Mouse (Mus musculus) MEL (cell line): ENCODE measurements around the gene Taldo1. TPM values are rescaled to one million over a fixed set of nuclear protein-coding genes. Genes with fewer than 3 reads are reported as not detected.

Source experiments
- DNase-seq: peaks from one replicate; pipeline ENCODE4 v3.0.0; 2011; ENCODE audit warnings: low read depth, low spot score
- H3K27ac ChIP-seq: 2 replicates; pipeline ENCODE4 v1.5.1; 2012; ENCODE audit warnings: low read depth, mild to moderate bottlenecking, control low read depth, low read length, moderate library complexity; ENCODE audit not compliant: control insufficient read depth
- H3K27me3 ChIP-seq, 2 experiments: fragments of 150-350 bp in 1 of 2; sonication (generic) in 1 of 2; 2 replicates each; pipeline ENCODE4 v1.6.1; 2012; ENCODE audit warnings: low read length in 2 of 2, mild to moderate bottlenecking in 2 of 2, improper control_type of control experiment in 1 of 2, moderate library complexity in 1 of 2; ENCODE audit not compliant: insufficient read depth in 2 of 2, control insufficient read depth in 1 of 2
- H3K36me3 ChIP-seq, 2 experiments: 2 replicates each; pipeline ENCODE4 v1.6.1; 2012 to 2014; ENCODE audit warnings: low read length in 2 of 2, improper control_type of control experiment in 1 of 2, inconsistent platforms in 1 of 2, mild to moderate bottlenecking in 1 of 2; ENCODE audit not compliant: insufficient read depth in 2 of 2, control insufficient read depth in 1 of 2
- H3K4me1 ChIP-seq, 2 experiments: fragments of 150-350 bp in 1 of 2; sonication (generic) in 1 of 2; 2 replicates each; pipeline ENCODE4 v1.6.1; 2012; ENCODE audit warnings: low read length in 2 of 2, improper control_type of control experiment in 1 of 2, mild to moderate bottlenecking in 1 of 2; ENCODE audit not compliant: insufficient read depth in 2 of 2, control insufficient read depth in 1 of 2
- H3K4me3 ChIP-seq, 2 experiments: fragments of 150-350 bp in 1 of 2; sonication (generic) in 1 of 2; 2 replicates each; pipeline ENCODE4 v1.5.1; 2012; ENCODE audit warnings: low read depth in 2 of 2, low read length in 2 of 2, mild to moderate bottlenecking in 2 of 2, moderate library complexity in 2 of 2, control low read depth in 1 of 2, improper control_type of control experiment in 1 of 2; ENCODE audit not compliant: control insufficient read depth in 1 of 2, insufficient read depth in 1 of 2
- H3K79me2 ChIP-seq: 2 replicates; pipeline ENCODE4 v1.6.1; 2012; ENCODE audit warnings: mild to moderate bottlenecking, low read length, moderate library complexity; ENCODE audit not compliant: control insufficient read depth, poor library complexity, insufficient read depth
- H3K9ac ChIP-seq: 2 replicates; pipeline ENCODE4 v1.6.1; 2012; ENCODE audit warnings: low read depth, mild to moderate bottlenecking, control low read depth, low read length, moderate library complexity; ENCODE audit not compliant: control insufficient read depth, poor library complexity, severe bottlenecking
- H3K9me3 ChIP-seq: fragments of 150-350 bp; sonication (generic); replicated peaks from 2 replicates; pipeline ENCODE4 v1.6.1; 2012; ENCODE audit warnings: mild to moderate bottlenecking, low read length, improper control_type of control experiment, moderate library complexity; ENCODE audit not compliant: insufficient read depth
- BHLHE40 ChIP-seq: IDR thresholded peaks from 2 replicates; pipeline ENCODE4 v1.6.1; 2012; ENCODE audit warnings: low read depth, mild to moderate bottlenecking, inconsistent platforms, low read length, improper control_type of control experiment, borderline replicate concordance
- CHD1 ChIP-seq: IDR thresholded peaks from 2 replicates; pipeline ENCODE4 v1.6.1; 2012; ENCODE audit warnings: low read depth, mild to moderate bottlenecking, inconsistent platforms, low read length, improper control_type of control experiment
- ELF1 ChIP-seq: IDR thresholded peaks from 2 replicates; pipeline ENCODE4 v1.6.1; 2014; ENCODE audit warnings: low read depth, mild to moderate bottlenecking, inconsistent platforms, low read length, improper control_type of control experiment, moderate library complexity
- EP300 ChIP-seq, 2 experiments: IDR thresholded peaks; 2 replicates each; pipeline ENCODE4 v1.6.1; 2011; ENCODE audit warnings: improper control_type of control experiment in 2 of 2, low read length in 2 of 2, low read depth in 1 of 2, mild to moderate bottlenecking in 1 of 2
- ETS1 ChIP-seq: IDR thresholded peaks from 2 replicates; pipeline ENCODE4 v1.6.1; 2012; ENCODE audit warnings: low read depth, mild to moderate bottlenecking, inconsistent platforms, low read length, improper control_type of control experiment, moderate library complexity
- GATA1 ChIP-seq: IDR thresholded peaks from 2 replicates; pipeline ENCODE4 v1.6.1; 2011; ENCODE audit warnings: low read depth, low read length, improper control_type of control experiment
- JUND ChIP-seq: IDR thresholded peaks from 2 replicates; pipeline ENCODE4 v1.6.1; 2011; ENCODE audit warnings: low read depth, mild to moderate bottlenecking, improper control_type of control experiment, low read length
- MAFK ChIP-seq: IDR thresholded peaks from 2 replicates; pipeline ENCODE4 v1.6.1; 2011; ENCODE audit warnings: low read depth, mild to moderate bottlenecking, low read length, improper control_type of control experiment, borderline replicate concordance
- MAZ ChIP-seq: IDR thresholded peaks from 2 replicates; pipeline ENCODE4 v1.6.1; 2012; ENCODE audit warnings: low read depth, mild to moderate bottlenecking, inconsistent platforms, low read length, improper control_type of control experiment
- MXI1 ChIP-seq: IDR thresholded peaks from 2 replicates; pipeline ENCODE4 v1.6.1; 2011; ENCODE audit warnings: mild to moderate bottlenecking, low read depth, low read length, improper control_type of control experiment
- MYC ChIP-seq: IDR thresholded peaks from 2 replicates; pipeline ENCODE4 v1.6.1; 2011; ENCODE audit warnings: low read depth, mild to moderate bottlenecking, low read length, improper control_type of control experiment, moderate library complexity
- POLR2AphosphoS5 ChIP-seq: IDR thresholded peaks from 2 replicates; pipeline ENCODE4 v1.6.1; 2012; ENCODE audit warnings: low read depth, borderline replicate concordance, mild to moderate bottlenecking, inconsistent platforms, low read length, moderate library complexity, mixed read lengths
- RAD21 ChIP-seq: IDR thresholded peaks from 2 replicates; pipeline ENCODE4 v1.6.1; 2011; ENCODE audit warnings: mild to moderate bottlenecking, low read depth, low read length, improper control_type of control experiment
- RCOR1 ChIP-seq: IDR thresholded peaks from 2 replicates; pipeline ENCODE4 v1.6.1; 2012; ENCODE audit warnings: low read depth, mild to moderate bottlenecking, inconsistent platforms, low read length, improper control_type of control experiment
- SIN3A ChIP-seq: IDR thresholded peaks from 2 replicates; pipeline ENCODE4 v1.6.1; 2012; ENCODE audit warnings: low read length, improper control_type of control experiment, inconsistent platforms
- ZC3H11A ChIP-seq: IDR thresholded peaks from 2 replicates; pipeline ENCODE4 v1.6.1; 2012; ENCODE audit warnings: low read depth, mild to moderate bottlenecking, inconsistent platforms, low read length, improper control_type of control experiment
- ZNF384 ChIP-seq: IDR thresholded peaks from 2 replicates; pipeline ENCODE4 v1.6.1; 2012; ENCODE audit warnings: low read depth, mild to moderate bottlenecking, inconsistent platforms, low read length, improper control_type of control experiment
- polyA plus RNA-seq, 2 experiments: library from polyadenylated mRNA; stranded (reverse) in 1 of 2; unstranded in 1 of 2; fragments of >175 nt in 1 of 2; fragments of >200 nt in 1 of 2; gene quantifications; 2 replicates each; pipeline versions ENCODE4 v1.2.1 to v1.2.4; 2012; ENCODE audit warnings: low replicate concordance in 2 of 2, low read depth in 1 of 2; ENCODE audit not compliant: insufficient read length in 2 of 2, insufficient read depth in 1 of 2, missing spikeins in 1 of 2
- total RNA-seq: library from RNA; depleted of rRNA; stranded (reverse); fragments of 300-350 nt; gene quantifications from 2 replicates; pipeline ENCODE4 v1.2.3, GENCODE M21; 2012

Gene Taldo1
- total and polyA plus RNA-seq, 3 experiments = 298 to 415 TPM; not detected in 1

GRCm38 (mm10) chr7:141373611-141374010, 18.4 kb upstream of the Taldo1 start:
- no peaks in the 10 kb centered on the region for H3K9me3 ChIP-seq
- H3K4me3 ChIP-seq = no peak overlapping the region
- peaks cover 0 to 15% of the 10 kb centered on the region in 2 experiments; a peak in 2 of 4 replicates for H3K36me3 ChIP-seq
- no peaks in the 10 kb centered on the region for H3K27me3 ChIP-seq
- no peak overlapping the region for H3K27ac ChIP-seq
- H3K4me1 ChIP-seq = peaks cover 8 to 19% of the 10 kb centered on the region in 2 experiments
- TF ChIP-seq MXI1 (no peak), RCOR1 (no peak), POLR2AphosphoS5 (no peak), CHD1 (no peak), ELF1 (no peak), ETS1 (no peak), MYC (no peak), SIN3A (no peak)
- no peaks in the 10 kb centered on the region for H3K79me2 ChIP-seq
- no peak for DNase-seq
- H3K9ac ChIP-seq = no peak overlapping the region

GRCm38 (mm10) chr7:141374399-141374798, 17.6 kb upstream of the Taldo1 start:
- no peak for DNase-seq
- Histone ChIP-seq H3K9ac (no peak overlapping the region), H3K4me3 (no peak overlapping the region), H3K27me3 (no peaks in the 10 kb centered on the region), H3K36me3 (peaks cover 0 to 21% of the 10 kb centered on the region in 2 experiments; a peak in 2 of 4 replicates)
- TF ChIP-seq BHLHE40 (no peak), JUND (no peak), ZNF384 (no peak), GATA1 (no peak), ZC3H11A (no peak), MAFK (no peak), RAD21 (no peak), SIN3A (no peak), MAZ (no peak)
- TF ChIP-seq, all 39 proteins: peak for 0
- peaks cover 8 to 16% of the 10 kb centered on the region in 2 experiments for H3K4me1 ChIP-seq
- H3K9me3 ChIP-seq = no peaks in the 10 kb centered on the region
- H3K27ac ChIP-seq = no peak overlapping the region
- H3K79me2 ChIP-seq = no peaks in the 10 kb centered on the region

GRCm38 (mm10) chr7:141379584-141379983, 12.4 kb upstream of the Taldo1 start:
- Histone ChIP-seq H3K79me2 (no peaks in the 10 kb centered on the region), H3K4me3 (no peak overlapping the region), H3K36me3 (peaks cover 0 to 20% of the 10 kb centered on the region in 2 experiments; a peak in 2 of 4 replicates), H3K4me1 (peaks cover 3 to 20% of the 10 kb centered on the region in 2 experiments), H3K27ac (no peak overlapping the region), H3K9me3 (no peaks in the 10 kb centered on the region), H3K9ac (no peak overlapping the region), H3K27me3 (no peaks in the 10 kb centered on the region)
- DNase-seq = peak; percentile 87
- TF ChIP-seq RCOR1 (0 out of 2 replicates have a peak, but pooled peaks have one; percentile 35), EP300 (IDR thresholded peaks at IDR 0.05; ENCODE audit: low read depth in 1 of 2, low read length in 2 of 2) (no peak)
